Mouse (Mus musculus): ENCODE measurements around the gene Rfc4. TPM values are rescaled to one million over a fixed set of nuclear protein-coding genes. Genes with fewer than 3 reads are reported as not detected.

The Rfc4 gene
- total RNA-seq, 2 experiments from 2014 or later = 4.1 to 6.6 TPM

- Histone ChIP-seq H3K27ac (no peak overlapping the region), H3K4me3 (peak overlapping the region; percentile 76)
- intact Hi-C loops (cut with DNase I) = loop anchor here (5.0 kb wide), 1 partner anchor 252 kb away; the partner anchor contains the start of genes Dnajb11 and Tbccd1
- DNase-seq (ENCODE audit: extremely low spot score in 1 of 2, low spot score in 2 of 2) = no peak
- TF ChIP-seq CTCF (IDR thresholded peaks at IDR 0.05) = no peak
These were observed 17.9 kb downstream of the Rfc4 start for GRCm38 (mm10) chr16:23109350-23110280.

GRCm38 (mm10) chr16:23108943-23109342 is 18.6 kb downstream of the Rfc4 start:
- TF ChIP-seq CTCF (IDR thresholded peaks at IDR 0.05) = no peak
- intact Hi-C loops (cut with DNase I) = loop anchor here (5.0 kb wide), 1 partner anchor 252 kb away; the partner anchor contains the start of genes Dnajb11 and Tbccd1
- Histone ChIP-seq H3K27ac (no peak overlapping the region; the same call in 1 of the 2 replicates), H3K4me3 (peak overlapping the region; percentile 76)
- DNase-seq (ENCODE audit: extremely low spot score in 1 of 2, low spot score in 2 of 2) = no peak

- no peak for TF ChIP-seq CTCF (IDR thresholded peaks at IDR 0.05)
- peak overlapping the region; percentile 76 for H3K4me3 ChIP-seq
- intact Hi-C loops (cut with DNase I) = loop anchor here (2.0 to 5.0 kb wide), 2 partner anchors 19 to 251 kb away; partner anchors contain the start of genes Dnajb11, Rfc4 and Tbccd1
- peak overlapping the region; percentile 100 for H3K27ac ChIP-seq
- peak; percentile 77 to 78 for DNase-seq (ENCODE audit: extremely low spot score in 1 of 2, low spot score in 2 of 2)
These were observed 19.4 kb downstream of the Rfc4 start for GRCm38 (mm10) chr16:23107946-23108759.

- peak within 1 kb of the TSS; percentile 76 for H3K4me3 ChIP-seq
- intact Hi-C loops (cut with DNase I) = loop anchor here (2.0 to 5.0 kb wide), 2 partner anchors 19 to 250 kb away; partner anchors contain the start of genes Dnajb11, Rfc4 and Tbccd1
- TF ChIP-seq CTCF (IDR thresholded peaks at IDR 0.05) = peak; percentile 22
- H3K27ac ChIP-seq = peak within 1 kb of the TSS; percentile 100
- DNase-seq (ENCODE audit: extremely low spot score in 1 of 2, low spot score in 2 of 2) = peak; percentile 92 to 94
These were observed 20.1 kb downstream of the Rfc4 start, which contains the start of gene Eif4a2 for GRCm38 (mm10) chr16:23107231-23107942. Gene Eif4a2 (plus strand): TSS chr16:23107444.

GRCm38 (mm10) chr16:23106121-23106520 is 21.4 kb downstream of the Rfc4 start:
- Histone ChIP-seq H3K4me3 (no peak overlapping the region), H3K27ac (no peak overlapping the region)
- intact Hi-C loops (cut with DNase I) = loop anchor here (2.0 to 5.0 kb wide), 2 partner anchors 21 to 249 kb away; partner anchors contain the start of genes Dnajb11, Rfc4 and Tbccd1
- no peak for DNase-seq (ENCODE audit: extremely low spot score in 1 of 2, low spot score in 2 of 2)
- TF ChIP-seq CTCF (IDR thresholded peaks at IDR 0.05) = no peak

- Histone ChIP-seq H3K27ac (no peak overlapping the region), H3K4me3 (no peak overlapping the region)
- no peak for TF ChIP-seq CTCF (IDR thresholded peaks at IDR 0.05)
- intact Hi-C loops (cut with DNase I) = no loop called here
- no peak for DNase-seq (ENCODE audit: extremely low spot score in 1 of 2, low spot score in 2 of 2)
These were observed 23.7 kb downstream of the Rfc4 start for GRCm38 (mm10) chr16:23103841-23104240.

GRCm38 (mm10) chr16:23103038-23103745 is 24.3 kb downstream of the Rfc4 start:
- intact Hi-C loops (cut with DNase I) = no loop called here
- TF ChIP-seq CTCF (IDR thresholded peaks at IDR 0.05) = no peak
- no peak for DNase-seq (ENCODE audit: extremely low spot score in 1 of 2, low spot score in 2 of 2)
- no peak overlapping the region for H3K4me3 ChIP-seq
- no peak overlapping the region for H3K27ac ChIP-seq

GRCm38 (mm10) chr16:23102340-23103037 is 25.0 kb downstream of the Rfc4 start:
- intact Hi-C loops (cut with DNase I) = no loop called here
- no peak for DNase-seq (ENCODE audit: extremely low spot score in 1 of 2, low spot score in 2 of 2)
- no peak overlapping the region for H3K4me3 ChIP-seq

GRCm38 (mm10) chr16:23100613-23101012 is 26.9 kb downstream of the Rfc4 start:
- TF ChIP-seq CTCF (IDR thresholded peaks at IDR 0.05) = no peak
- no peak overlapping the region for H3K4me3 ChIP-seq
- no peak overlapping the region for H3K27ac ChIP-seq
- DNase-seq (ENCODE audit: extremely low spot score in 1 of 2, low spot score in 2 of 2) = no peak
- intact Hi-C loops (cut with DNase I) = no loop called here

More at GRCm38 (mm10) chr16:23102340-23103037, 25.0 kb downstream of the Rfc4 start:
- TF ChIP-seq CTCF (IDR thresholded peaks at IDR 0.05) = no peak
- no peak overlapping the region for H3K27ac ChIP-seq

GRCm38 (mm10) chr16:23100099-23100575 is 27.4 kb downstream of the Rfc4 start:
- peak overlapping the region; percentile 36 for H3K4me3 ChIP-seq
- intact Hi-C loops (cut with DNase I) = no loop called here
- no peak for TF ChIP-seq CTCF (IDR thresholded peaks at IDR 0.05)
- no peak overlapping the region for H3K27ac ChIP-seq
- no peak for DNase-seq (ENCODE audit: extremely low spot score in 1 of 2, low spot score in 2 of 2)

Data from left cerebral cortex, adult 2 months (tissue).